Mouse (Mus musculus) forebrain, embryonic 14.5 days (tissue): ENCODE results near the gene Pla2g1b. TPM values are rescaled to one million over a fixed set of nuclear protein-coding genes. Genes with fewer than 3 reads are reported as not detected.

Source experiments
- ATAC-seq: fragments of 200-750 bp; cut with Nextera tagmentation; 2 replicates; pipeline ENCODE4 v1.8.0; 2017; ENCODE audit warnings: mild to moderate bottlenecking, moderate library complexity
- DNase-seq: peaks from one replicate; pipeline ENCODE4 v3.0.0-alpha.2; 2015; ENCODE audit warnings: low spot score
- H3K27ac ChIP-seq: fragments of 300-500 bp; sonication (generic); 2 replicates; pipeline ENCODE4 v1.5.1; 2014; ENCODE audit warnings: low read depth, mild to moderate bottlenecking, control low read depth, low read length, moderate library complexity
- H3K27me3 ChIP-seq: fragments of 300-500 bp; sonication (generic); replicated peaks from 2 replicates; pipeline ENCODE4 v1.6.1; 2014; ENCODE audit warnings: low read length, control low read depth, mixed read lengths; ENCODE audit not compliant: control insufficient read depth, insufficient read depth
- H3K36me3 ChIP-seq: fragments of 300-500 bp; sonication (generic); 2 replicates; pipeline ENCODE4 v1.6.1; 2014; ENCODE audit warnings: low read length, control low read depth; ENCODE audit not compliant: control insufficient read depth, insufficient read depth
- H3K4me1 ChIP-seq: fragments of 300-500 bp; sonication (generic); 2 replicates; pipeline ENCODE4 v1.6.1; 2014; ENCODE audit warnings: antibody characterized with exemption, low read length, control low read depth; ENCODE audit not compliant: control insufficient read depth, insufficient read depth
- H3K4me2 ChIP-seq: fragments of 300-500 bp; sonication (generic); 2 replicates; pipeline ENCODE4 v1.6.1; 2014; ENCODE audit warnings: mild to moderate bottlenecking, control low read depth, low read length
- H3K4me3 ChIP-seq: fragments of 300-500 bp; sonication (generic); 2 replicates; pipeline ENCODE4 v1.5.1; 2014; ENCODE audit warnings: low read depth, low read length, control low read depth
- H3K9ac ChIP-seq: fragments of 300-500 bp; sonication (generic); 2 replicates; pipeline ENCODE4 v1.6.1; 2014; ENCODE audit warnings: mild to moderate bottlenecking, low read length, control low read depth, moderate library complexity
- H3K9me3 ChIP-seq: fragments of 300-500 bp; sonication (generic); replicated peaks from 2 replicates; pipeline ENCODE4 v1.6.1; 2016; ENCODE audit warnings: low read length, control low read depth, mixed read lengths; ENCODE audit not compliant: control insufficient read depth
- WGBS: fragments of 180-500 bp; shearing (Covaris S2); extraction: QIAGEN DNeasy Blood & Tissue Kit; methylation state at CpG from one replicate; pipeline ENCODE4 v1.1.7; 2014; 5-methylcytosine and 5-hydroxymethylcytosine counted together
- polyA plus RNA-seq: library from polyadenylated mRNA; unstranded; fragments of >200 nt; fragmentation: Nextera tagmentation; extraction: Ambion mirVana; gene quantifications from 2 replicates; pipeline ENCODE4 v1.2.1, GENCODE M21; 2014

Gene Pla2g1b
- polyA plus RNA-seq, 1 experiment from 2014 or later: not detected

- H3K27me3 ChIP-seq: no peaks in the 10 kb centered on the region
- 88% methylated on average over 4 of the region's 4 CpGs for WGBS
- H3K27ac ChIP-seq: no peak overlapping the region
- H3K4me2 ChIP-seq: no peak overlapping the region
- DNase-seq (no peak), ATAC-seq (no peak)
- no peaks in the 10 kb centered on the region; the same call in 1 of the 2 replicates for H3K4me1 ChIP-seq
- H3K9me3 ChIP-seq: no peaks in the 10 kb centered on the region
- H3K36me3 ChIP-seq: no peaks in the 10 kb centered on the region
- no peak overlapping the region for H3K9ac ChIP-seq
- H3K4me3 ChIP-seq: no peak overlapping the region
Measured at GRCm38 (mm10) chr5:115522531-115522930, 56.5 kb downstream of the Pla2g1b start.

GRCm38 (mm10) chr5:115522981-115523499 lies 57.0 kb downstream of the Pla2g1b start:
- DNase-seq: no peak
- 75% methylated on average over 15 of the region's 15 CpGs for WGBS
- H3K27me3 ChIP-seq: no peaks in the 10 kb centered on the region
- H3K27ac ChIP-seq: no peak overlapping the region
- no peak overlapping the region for H3K4me3 ChIP-seq
- H3K9me3 ChIP-seq: no peaks in the 10 kb centered on the region
- H3K36me3 ChIP-seq: no peaks in the 10 kb centered on the region
- no peak overlapping the region for H3K4me2 ChIP-seq
- no peak for ATAC-seq
- H3K9ac ChIP-seq: no peak overlapping the region
- H3K4me1 ChIP-seq: no peaks in the 10 kb centered on the region; the same call in 1 of the 2 replicates

- H3K9ac ChIP-seq: no peak overlapping the region
- H3K4me2 ChIP-seq: no peak overlapping the region
- no peak overlapping the region for H3K27ac ChIP-seq
- no peaks in the 10 kb centered on the region for H3K27me3 ChIP-seq
- DNase-seq (no peak), ATAC-seq (no peak)
- WGBS: 9% methylated on average over 15 of the region's 15 CpGs
- H3K4me1 ChIP-seq: no peaks in the 10 kb centered on the region; the same call in 1 of the 2 replicates
- H3K4me3 ChIP-seq: no peak overlapping the region
- H3K36me3 ChIP-seq: no peaks in the 10 kb centered on the region
- H3K9me3 ChIP-seq: no peaks in the 10 kb centered on the region
Measured at GRCm38 (mm10) chr5:115523971-115524370, 57.9 kb downstream of the Pla2g1b start.

Other genes with a start within 250 kb of the Pla2g1b start
- gene Pop5, start 230.4 kb upstream of the Pla2g1b start, polyA plus RNA-seq: 101 and 105 TPM in 2 replicates
- 64.3 and 75.2 TPM in 2 replicates for gene Rnf10, start 193.4 kb upstream of the Pla2g1b start, polyA plus RNA-seq
- gene Coq5, start 186.6 kb upstream of the Pla2g1b start, polyA plus RNA-seq: 55.1 and 60.9 TPM in 2 replicates
- gene Dynll1, start 165.3 kb upstream of the Pla2g1b start, polyA plus RNA-seq: 1,615 and 1,740 TPM in 2 replicates
- 165 and 169 TPM in 2 replicates for gene Srsf9, start 139.1 kb upstream of the Pla2g1b start, polyA plus RNA-seq
- gene Gatc, start 125.1 kb upstream of the Pla2g1b start, polyA plus RNA-seq: 30.1 and 32.9 TPM in 2 replicates
- gene Triap1, start 125.0 kb upstream of the Pla2g1b start, polyA plus RNA-seq: 56.4 and 57.6 TPM in 2 replicates
- 1,083 and 1,200 TPM in 2 replicates for gene Cox6a1, start 117.3 kb upstream of the Pla2g1b start, polyA plus RNA-seq
- 63.3 and 69.4 TPM in 2 replicates for gene Msi1, start 36.7 kb upstream of the Pla2g1b start, polyA plus RNA-seq
- 19.5 and 24.3 TPM in 2 replicates for gene Sirt4, start 18.5 kb downstream of the Pla2g1b start, polyA plus RNA-seq
- 7.5 and 9.8 TPM in 2 replicates for gene Pxn, start 40.4 kb downstream of the Pla2g1b start, polyA plus RNA-seq
- 1,112 and 1,434 TPM in 2 replicates for gene Rplp0, start 93.2 kb downstream of the Pla2g1b start, polyA plus RNA-seq
- 29.2 and 41.2 TPM in 2 replicates for gene Gcn1l1, start 99.0 kb downstream of the Pla2g1b start, polyA plus RNA-seq
- gene Rab35, start 165.6 kb downstream of the Pla2g1b start, polyA plus RNA-seq: 17.7 and 18.7 TPM in 2 replicates